Mouse (Mus musculus) mouse embryonic stem cell (cell line): Measurements from ENCODE around the gene Cfap65.

Source experiments
- in situ Hi-C, 2 experiments: fragments of 300-500 bp; cut with MboI; formaldehyde crosslinking; loops; 1 replicate in 1 of 2; 3 replicates in 1 of 2; pipeline ENCODE4 v1.14.3; 2019 to 2020; ENCODE audit warnings: low sequenced_read_pairs in 2 of 2, low pct_unique_long_range_greater_than_20kb in 1 of 2, mixed read lengths in 1 of 2; ENCODE audit not compliant: unreplicated experiment in 1 of 2

Gene Cfap65

GRCm38 (mm10) chr1:74935402-74935801 is at the start of gene Cfap65:
Gene Cfap65 (minus strand): TSS chr1:74935599.
- in situ Hi-C loops, result loop anchor here in 1 of 2 experiments (25.0 kb wide), 1 partner anchor 352 kb away; the partner anchor contains the start of gene Resp18

DNA sequence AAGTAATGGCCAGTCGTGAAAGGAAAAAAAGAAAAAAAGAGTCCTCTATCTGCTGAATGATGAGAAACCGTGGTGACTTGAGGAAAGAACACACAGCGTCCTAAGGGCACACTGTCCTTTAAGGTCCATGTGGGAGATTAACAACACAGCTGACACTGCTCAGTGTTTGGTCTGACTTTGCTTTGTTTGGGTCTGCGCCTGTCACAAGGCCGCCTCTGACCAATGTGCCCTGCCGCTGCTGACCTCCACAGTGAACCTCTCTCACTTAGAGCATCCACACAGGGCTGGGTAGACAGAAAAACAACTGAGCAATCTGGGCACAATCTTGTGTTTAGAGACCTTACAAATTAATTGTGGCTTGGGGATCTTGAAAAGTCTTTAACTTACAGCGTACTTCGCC is 41.6 kb upstream of the Cfap65 start:
- in situ Hi-C loops, result no loop called here

- in situ Hi-C loops, result no loop called here
Observed at GRCm38 (mm10) chr1:74975936-74976335, 40.5 kb upstream of the Cfap65 start.

- in situ Hi-C loops, result no loop called here
Observed at GRCm38 (mm10) chr1:74973590-74973989, 38.2 kb upstream of the Cfap65 start.

DNA sequence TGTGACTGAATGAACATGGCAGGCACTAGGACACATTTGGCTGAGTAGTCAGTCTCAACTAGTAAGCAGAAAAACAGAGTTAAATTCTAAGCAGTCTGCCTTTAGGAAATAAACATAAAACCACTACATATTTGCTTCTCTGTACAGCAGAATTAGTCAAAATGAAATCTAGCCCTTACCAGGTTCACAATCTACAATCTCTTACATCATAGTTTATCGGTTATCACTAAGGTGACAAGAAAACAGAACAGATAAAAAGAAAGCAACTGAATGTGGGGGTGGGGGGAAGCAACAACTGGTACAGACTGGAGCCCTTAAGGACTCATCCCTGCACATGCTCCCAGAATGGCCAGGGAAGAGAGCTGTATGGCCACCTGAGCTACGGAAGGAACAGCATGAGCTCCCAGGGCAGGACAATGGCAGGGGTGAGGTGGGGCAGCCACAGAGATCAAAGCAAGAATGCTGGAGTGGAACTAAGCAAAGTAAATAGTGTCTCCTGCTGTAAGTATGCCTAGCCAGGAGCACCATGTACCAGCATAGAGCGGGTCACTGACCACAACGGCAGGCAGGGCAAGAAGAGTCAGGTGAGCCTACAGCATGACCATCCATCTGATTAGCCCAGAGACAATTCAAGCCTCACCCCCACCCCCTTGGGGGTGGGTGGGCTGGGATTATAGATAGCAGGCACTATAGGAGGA is 36.1 kb upstream of the Cfap65 start:
- in situ Hi-C loops, result no loop called here

DNA sequence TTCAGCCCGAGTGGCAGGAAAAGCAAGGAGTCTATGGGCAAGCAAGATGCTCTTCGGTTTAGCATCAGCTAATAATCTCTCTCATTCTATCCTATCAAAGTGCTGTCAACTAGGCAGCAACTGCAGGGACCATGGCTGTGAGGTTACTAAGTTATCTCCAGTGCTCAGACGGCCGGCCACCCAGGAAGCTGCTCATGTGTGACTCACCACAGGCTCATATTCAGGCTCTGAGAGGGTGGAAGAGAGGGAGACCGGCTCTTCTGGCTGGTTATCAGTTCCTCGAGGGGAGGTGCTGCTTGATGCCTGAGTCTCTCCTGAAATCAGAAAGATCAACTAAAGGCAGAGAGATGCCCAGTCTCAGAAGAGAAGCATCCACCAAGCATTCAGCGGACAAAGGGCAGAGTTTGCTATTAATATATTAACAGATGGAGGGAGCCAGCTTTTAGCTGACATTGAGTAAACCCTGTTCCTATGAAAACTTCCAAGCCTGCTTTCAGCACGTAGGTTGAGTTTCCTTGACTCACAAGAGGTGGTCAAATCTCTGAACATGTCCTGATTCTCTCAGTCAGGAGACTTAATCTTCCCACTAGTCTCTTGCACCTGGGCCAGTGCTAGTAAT is 32.7 kb upstream of the Cfap65 start:
- in situ Hi-C loops, result no loop called here

GRCm38 (mm10) chr1:74964494-74965215 is 29.3 kb upstream of the Cfap65 start:
- in situ Hi-C loops, result no loop called here

- in situ Hi-C loops, result no loop called here
Observed at GRCm38 (mm10) chr1:74962853-74963227, 27.4 kb upstream of the Cfap65 start.

DNA sequence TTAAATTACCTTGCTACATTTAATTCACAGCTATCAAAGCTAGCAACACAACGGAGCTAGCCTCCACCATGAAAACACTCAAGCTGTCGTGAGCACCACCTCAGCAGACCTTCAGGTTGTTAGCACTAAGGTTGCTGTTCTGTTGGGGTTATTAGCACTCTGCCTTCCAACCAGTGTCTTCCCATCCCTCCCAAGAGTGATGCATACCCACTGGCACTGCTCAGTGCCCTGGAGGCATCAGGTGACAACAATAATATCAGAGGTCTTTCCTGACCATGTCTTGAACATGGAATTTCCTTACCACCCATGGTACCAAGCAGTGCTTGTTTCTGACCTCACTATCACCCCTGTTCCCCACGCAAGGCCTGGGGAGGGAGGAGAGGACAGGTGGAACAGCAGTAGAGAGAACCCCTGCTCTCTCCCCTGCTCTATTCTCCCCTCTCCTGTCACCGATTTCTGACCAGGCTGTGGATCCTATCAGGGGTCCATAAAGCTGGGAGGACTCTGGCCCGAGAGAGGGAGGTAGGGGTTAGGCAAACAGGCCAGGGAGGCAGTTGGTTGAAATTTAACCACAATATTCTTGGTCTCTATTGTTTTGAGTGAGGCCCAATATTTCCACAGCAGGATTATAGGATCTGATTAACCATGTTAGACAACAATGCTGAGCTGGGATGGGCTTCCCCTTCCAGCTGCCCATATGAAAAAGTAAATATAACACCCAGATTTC is 26.9 kb upstream of the Cfap65 start:
- in situ Hi-C loops, result no loop called here

DNA sequence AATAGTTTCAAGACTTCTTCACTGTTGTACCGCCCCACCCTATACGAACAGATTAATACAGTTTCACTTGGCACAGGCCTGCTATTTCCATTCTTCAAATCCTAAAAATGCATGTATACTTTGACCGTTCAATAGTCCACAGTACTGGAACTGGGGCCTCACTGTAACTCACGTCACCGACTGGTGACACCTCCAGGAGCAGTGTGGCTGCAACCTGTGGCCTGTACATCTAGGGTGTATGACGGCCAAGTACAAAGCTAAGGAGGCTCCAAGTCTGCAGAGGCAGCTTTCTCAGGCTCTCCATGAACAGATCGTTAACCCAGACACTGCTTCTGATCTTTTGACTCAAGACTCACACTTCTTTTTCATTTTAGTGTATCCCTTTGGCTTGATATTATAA is 26.3 kb upstream of the Cfap65 start:
- in situ Hi-C loops, result no loop called here

GRCm38 (mm10) chr1:74960059-74960458 is 24.7 kb upstream of the Cfap65 start:
- in situ Hi-C loops, result no loop called here

DNA sequence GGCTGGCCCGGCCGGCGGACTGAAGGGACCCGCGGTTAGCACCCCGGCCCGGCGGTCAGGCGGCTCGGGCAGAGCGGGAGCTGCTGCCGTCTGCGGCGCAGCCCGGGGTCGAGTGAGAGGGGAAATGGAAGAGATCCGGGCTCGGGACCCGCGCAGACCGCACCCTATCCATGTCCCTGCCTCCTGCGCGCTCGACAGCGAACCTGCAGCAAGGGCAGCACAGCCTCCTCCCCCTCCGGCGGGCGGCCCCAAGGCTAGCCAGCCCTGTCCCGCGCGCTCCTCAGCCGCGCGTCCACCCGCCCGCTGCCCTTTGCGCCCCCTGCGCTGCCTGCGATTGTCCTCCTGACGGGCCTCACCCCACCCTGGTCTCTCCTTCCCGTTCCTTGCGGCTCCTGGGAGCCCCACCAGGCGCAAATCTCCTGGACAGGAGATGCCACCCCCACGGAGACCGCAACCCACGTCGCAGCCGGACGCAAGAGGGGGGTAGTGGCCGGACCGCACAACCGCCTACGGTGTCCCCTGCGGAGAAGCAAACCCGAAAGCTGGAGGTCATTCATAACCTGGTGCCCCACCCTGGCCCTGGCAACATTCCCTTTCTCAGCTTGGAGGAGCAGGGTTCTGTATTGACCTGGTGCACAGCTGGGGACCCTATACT is 16.3 kb upstream of the Cfap65 start, which contains the start of gene Ihh:
TSS of gene Ihh (minus strand) at position 117 of the 655 bp plus-strand sequence.
- in situ Hi-C loops, result loop anchor here in 1 of 2 experiments (5.0 kb wide), 1 partner anchor 66 kb away; no protein-coding TSS in a partner anchor

DNA sequence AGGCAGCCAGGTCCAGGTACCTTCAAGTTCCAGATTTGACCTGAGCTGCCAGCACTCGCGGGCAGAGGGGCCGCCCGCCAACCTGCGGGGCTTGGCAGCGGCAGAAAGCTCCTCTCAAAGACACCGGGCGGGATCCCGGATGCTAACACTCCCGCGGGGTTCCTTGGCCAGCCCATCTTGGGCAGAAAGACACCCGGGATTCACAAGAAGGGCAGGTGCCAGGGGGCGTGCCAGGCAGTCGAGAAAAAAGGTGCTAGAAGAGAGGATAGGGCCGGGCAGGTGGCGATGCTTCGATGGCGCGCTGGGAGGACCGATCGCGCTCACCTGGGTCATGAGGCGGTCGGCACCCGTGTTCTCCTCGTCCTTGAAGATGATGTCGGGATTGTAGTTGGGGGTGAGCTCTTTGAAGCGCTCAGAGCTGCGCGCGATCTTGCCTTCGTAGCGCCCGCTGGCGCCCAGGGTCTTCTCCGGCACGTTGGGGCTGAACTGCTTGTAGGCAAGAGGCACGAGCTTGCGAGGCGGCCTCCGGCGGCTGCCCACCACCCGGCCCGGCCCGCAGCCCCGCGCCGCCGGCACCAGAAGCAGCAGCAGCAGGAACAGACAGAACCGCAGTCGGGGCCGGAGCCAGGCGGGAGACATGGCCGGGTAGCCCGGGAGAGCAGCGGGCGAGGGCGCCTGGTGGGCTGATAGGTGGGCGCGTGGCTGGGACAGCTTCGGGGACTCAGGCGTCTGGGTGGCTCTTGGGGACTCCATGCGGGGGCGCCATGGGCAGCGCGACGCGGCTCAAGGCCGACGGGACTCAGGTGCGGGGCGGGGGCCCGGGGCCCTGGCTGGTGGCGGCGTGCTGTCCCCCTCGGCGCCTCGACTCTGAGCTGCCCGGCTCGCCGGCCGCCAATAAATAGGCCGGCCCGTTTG is 15.4 kb upstream of the Cfap65 start:
- in situ Hi-C loops, result loop anchor here in 1 of 2 experiments (5.0 kb wide), 1 partner anchor 66 kb away; no protein-coding TSS in a partner anchor

DNA sequence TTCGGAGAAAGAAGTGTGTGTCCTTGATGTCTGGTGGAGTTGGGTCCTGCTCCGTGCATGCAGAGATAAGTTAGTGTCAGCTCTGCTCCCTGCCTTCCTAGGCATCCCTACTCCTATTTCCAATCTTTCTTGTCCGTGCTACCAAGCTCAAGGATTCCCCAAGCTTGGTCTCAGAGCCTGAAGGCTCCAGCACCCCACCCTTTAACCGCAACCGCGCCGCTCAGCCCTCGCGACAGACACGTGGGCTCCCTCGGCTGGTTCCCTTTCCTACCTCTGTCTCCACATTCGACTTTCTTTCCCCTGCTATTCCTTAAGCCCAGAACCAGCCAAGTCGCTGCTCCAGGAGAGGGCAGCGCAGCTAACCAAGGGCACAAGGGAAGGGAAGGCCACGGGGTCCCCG is 14.7 kb upstream of the Cfap65 start:
- in situ Hi-C loops, result loop anchor here in 1 of 2 experiments (5.0 kb wide), 1 partner anchor 67 kb away; no protein-coding TSS in a partner anchor

DNA sequence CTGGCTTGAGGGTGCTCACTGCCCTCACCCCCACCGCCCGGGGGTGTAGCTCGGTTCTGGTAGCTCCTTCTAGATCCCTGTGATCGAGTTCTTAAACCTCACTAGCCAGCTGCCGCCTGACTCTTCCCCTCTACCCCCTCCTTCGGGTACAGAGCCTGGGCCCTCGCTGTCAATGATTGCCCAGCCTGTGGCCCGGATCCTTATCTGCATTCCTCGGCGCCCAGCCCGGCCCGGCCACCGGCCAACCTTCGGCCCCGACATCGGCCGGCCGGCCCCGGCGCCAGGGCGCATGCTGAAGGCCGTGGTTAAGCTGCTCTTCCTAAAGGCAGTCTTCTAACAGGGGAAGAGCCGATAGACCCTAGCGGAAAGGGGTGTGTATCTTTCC is 14.3 kb upstream of the Cfap65 start:
- in situ Hi-C loops, result loop anchor here (5.0 to 25.0 kb wide), 4 partner anchors 48 to 338 kb away; partner anchors contain the start of genes Cryba2 (in 1 of the 2) and Resp18 (in 1 of the 2)

DNA sequence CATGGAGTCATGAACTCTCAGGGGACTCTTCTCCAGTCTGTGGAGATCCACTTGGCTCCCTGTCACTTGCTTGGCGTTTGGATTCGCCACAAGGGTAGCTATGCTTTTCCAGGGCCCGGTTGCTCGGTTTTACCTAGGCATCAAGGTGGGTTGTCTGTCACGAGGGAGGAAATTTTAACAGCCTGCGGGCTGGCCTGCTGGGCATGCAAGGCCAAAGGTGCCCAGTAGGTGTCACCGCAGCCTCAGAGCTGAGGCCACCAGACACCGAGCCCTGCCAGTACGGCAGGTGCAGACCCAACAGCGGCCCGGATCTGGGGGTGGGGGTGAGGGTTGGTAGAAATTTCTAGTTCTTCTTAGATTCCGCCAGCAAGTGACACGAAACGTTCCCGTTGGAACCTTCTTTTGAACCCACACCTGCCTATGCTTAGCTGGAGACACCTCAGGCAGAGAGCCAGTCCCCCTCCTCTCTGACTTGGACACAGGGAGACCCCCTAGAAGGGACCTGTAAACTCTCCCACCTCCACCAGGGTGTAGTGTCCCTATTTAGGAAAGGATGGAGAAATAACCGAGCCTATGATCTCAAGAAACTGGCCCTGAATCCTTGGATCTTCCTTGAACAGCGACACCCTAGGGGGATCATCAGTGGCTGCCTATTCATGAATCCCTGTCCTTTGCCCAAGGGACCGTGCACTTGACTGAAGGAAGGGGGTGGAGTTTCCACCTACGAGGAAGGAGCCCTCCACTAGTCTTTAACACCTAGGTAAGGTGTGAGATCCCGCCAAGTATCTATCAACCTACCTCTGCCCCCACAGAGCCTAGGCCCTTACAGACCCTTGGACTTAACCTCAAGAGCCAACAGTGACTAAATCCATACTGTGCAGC is 13.6 kb upstream of the Cfap65 start:
- in situ Hi-C loops, result loop anchor here (5.0 to 25.0 kb wide), 3 partner anchors 48 to 338 kb away; partner anchors contain the start of genes Cryba2 (in 1 of the 2) and Resp18 (in 1 of the 2)
